Mouse (Mus musculus) heart, embryonic 12.5 days (tissue): ENCODE measurements at regions not wholly inside any gene's neighbourhood (a gene's known extent, or its start where the extent isn't known, plus 50 kb on each side); places are given as distances from the start of the nearest gene placed in this dataset.
A peak's percentile ranks its signal among the peaks of the same experiment; 100 is the strongest.
"Not testable (repeated sequence)": the region's sequence is repeated elsewhere in the genome, so short reads cannot be mapped to it uniquely, and the experiment has no call there.

Experiments used
- ATAC-seq: fragments of 200-750 bp; cut with Nextera tagmentation; 2 replicates; pipeline ENCODE4 v1.8.0; 2017; ENCODE audit warnings: moderate TSS enrichment, moderate library complexity; ENCODE audit not compliant: insufficient number of reproducible peaks, low FRiP score
- H3K27ac ChIP-seq: fragments of 300-500 bp; sonication (generic); 2 replicates; pipeline ENCODE4 v1.5.1; 2016; ENCODE audit warnings: mild to moderate bottlenecking, moderate library complexity; ENCODE audit not compliant: poor library complexity, severe bottlenecking
- H3K27me3 ChIP-seq: fragments of 300-500 bp; sonication (generic); replicated peaks from 2 replicates; pipeline ENCODE4 v1.6.1; 2016; ENCODE audit warnings: mild to moderate bottlenecking, moderate library complexity
- H3K36me3 ChIP-seq: fragments of 300-500 bp; sonication (generic); 2 replicates; pipeline ENCODE4 v1.6.1; 2016; ENCODE audit warnings: mild to moderate bottlenecking, moderate library complexity
- H3K4me1 ChIP-seq: fragments of 300-500 bp; sonication (generic); replicated peaks from 2 replicates; pipeline ENCODE4 v1.6.1; 2016; ENCODE audit warnings: mild to moderate bottlenecking
- H3K4me2 ChIP-seq: fragments of 300-500 bp; sonication (generic); 2 replicates; pipeline ENCODE4 v1.6.1; 2016; ENCODE audit warnings: mild to moderate bottlenecking, moderate library complexity
- H3K4me3 ChIP-seq: fragments of 300-500 bp; sonication (generic); 2 replicates; pipeline ENCODE4 v1.5.1; 2016; ENCODE audit warnings: mild to moderate bottlenecking
- H3K9ac ChIP-seq: fragments of 300-500 bp; sonication (generic); 2 replicates; pipeline ENCODE4 v1.6.1; 2016; ENCODE audit warnings: mild to moderate bottlenecking, moderate library complexity
- H3K9me3 ChIP-seq: fragments of 300-500 bp; sonication (generic); replicated peaks from 2 replicates; pipeline ENCODE4 v1.6.1; 2016; ENCODE audit warnings: mild to moderate bottlenecking, moderate library complexity
- WGBS: fragments of 180-500 bp; shearing (Covaris S2); methylation state at CpG from one replicate; pipeline ENCODE4 v1.1.7; 2016; 5-methylcytosine and 5-hydroxymethylcytosine counted together

DNA sequence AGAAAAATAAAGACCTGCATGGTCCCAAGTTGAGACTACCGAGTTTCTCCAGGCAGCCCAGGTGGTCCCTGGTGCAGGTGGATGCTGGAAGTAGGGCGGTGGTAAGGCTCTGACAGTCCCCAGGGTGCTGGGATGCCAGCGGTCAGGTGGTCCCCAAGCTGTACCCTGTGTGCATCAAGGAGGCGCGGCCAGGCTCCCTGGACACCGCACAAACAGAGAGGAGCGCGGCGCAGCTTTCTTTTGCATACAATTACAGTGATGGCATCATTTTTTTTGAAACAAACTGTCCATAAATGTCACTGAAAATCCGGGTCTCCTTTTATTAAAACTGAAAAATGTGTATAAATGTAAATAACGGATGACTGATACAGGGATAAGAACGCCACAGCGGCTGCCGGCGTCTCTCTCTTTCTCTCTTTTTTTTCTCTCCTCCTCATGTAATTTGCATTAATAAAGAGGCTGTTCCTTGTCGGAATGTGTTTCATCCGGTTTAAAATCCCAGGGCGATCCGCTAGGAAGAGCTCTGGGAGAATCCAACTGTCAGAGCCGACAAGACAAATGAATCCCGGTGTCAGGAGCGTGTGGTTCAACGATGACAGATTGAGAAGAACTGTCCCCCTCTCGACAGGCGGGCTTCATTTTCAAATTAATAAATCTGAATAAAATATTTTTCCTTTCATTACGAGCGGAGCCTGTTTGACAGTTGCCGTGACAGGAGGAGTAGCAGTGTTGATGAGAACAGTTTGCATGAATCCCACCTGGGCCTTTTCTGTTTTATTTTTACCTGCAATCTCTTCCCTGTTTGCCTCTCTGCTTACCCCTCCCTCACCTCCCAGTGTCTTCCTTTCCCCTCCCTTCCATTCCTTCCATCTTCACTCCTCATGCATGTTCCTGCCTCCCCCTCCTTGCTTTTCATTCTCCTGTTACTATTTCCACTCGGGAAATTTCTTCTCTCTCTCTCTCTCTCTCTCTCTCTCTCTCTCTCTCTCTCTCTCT lies 244.6 kb upstream of the Pbx1 start:
- no peak for ATAC-seq
- 0 out of 2 replicates have a peak, but pooled peaks cover 4% of the 10 kb centered on the region for H3K27me3 ChIP-seq
- no peaks in the 10 kb centered on the region for H3K4me1 ChIP-seq
- WGBS = 59% methylated on average over 29 of the region's 29 CpGs
- no peak overlapping the region for H3K27ac ChIP-seq
- no peak overlapping the region for H3K4me3 ChIP-seq
- no peaks in the 10 kb centered on the region for H3K36me3 ChIP-seq
- no peak overlapping the region for H3K9ac ChIP-seq
- H3K4me2 ChIP-seq = peak overlapping the region; percentile 22; the same call in 1 of the 2 replicates
- H3K9me3 ChIP-seq = no peaks in the 10 kb centered on the region

DNA sequence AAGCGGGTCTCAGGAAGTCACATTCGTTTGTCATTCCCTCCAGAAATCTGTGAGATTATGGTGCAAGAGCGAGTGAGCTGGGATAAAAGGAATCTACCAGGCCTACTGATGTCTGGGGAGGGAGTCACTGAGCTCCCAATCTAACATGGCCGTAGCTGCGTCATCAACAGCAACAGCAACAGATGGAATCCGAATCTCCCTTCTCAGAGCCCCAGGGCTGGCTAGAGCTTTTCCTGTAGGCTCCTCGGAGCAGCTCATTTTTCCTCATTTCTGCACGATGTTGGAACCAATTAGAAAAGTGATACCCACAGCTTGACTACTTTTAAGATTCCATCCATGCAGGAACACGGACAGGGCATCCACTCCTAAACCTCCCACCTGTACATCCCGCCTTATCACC lies 243.7 kb upstream of the Pbx1 start:
- Histone ChIP-seq H3K4me1 (no peaks in the 10 kb centered on the region), H3K9me3 (no peaks in the 10 kb centered on the region), H3K27me3 (0 out of 2 replicates have a peak, but pooled peaks cover 4% of the 10 kb centered on the region), H3K4me3 (no peak overlapping the region), H3K4me2 (no peak overlapping the region), H3K9ac (no peak overlapping the region), H3K36me3 (no peaks in the 10 kb centered on the region), H3K27ac (no peak overlapping the region)
- 59% methylated on average over 10 of the region's 10 CpGs for WGBS
- ATAC-seq = no peak

DNA sequence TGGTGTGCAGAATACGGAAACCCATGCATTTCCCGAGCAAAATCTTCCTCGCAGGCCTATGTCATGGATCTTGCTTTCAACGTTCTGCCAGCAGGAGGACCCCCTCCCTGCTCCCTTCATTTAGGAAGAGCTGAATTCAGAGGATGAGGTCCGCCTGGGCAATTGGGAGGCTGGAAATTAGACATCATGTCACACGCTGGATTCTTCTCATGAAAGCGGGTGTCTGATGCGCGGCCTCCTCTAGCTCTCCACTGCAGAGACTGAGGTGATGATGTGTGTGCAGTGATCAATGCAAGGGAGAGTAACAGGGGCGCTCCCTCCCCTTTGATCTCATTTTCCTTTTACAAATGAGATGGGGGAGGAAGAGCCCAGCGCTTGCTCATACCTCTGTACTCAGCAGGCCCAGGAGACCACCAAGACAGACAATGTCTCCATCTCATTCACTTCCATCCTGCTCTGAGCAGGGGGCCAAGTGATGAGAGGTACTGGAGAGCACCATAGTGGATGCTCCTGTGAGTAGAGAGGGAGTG lies 230.8 kb upstream of the Pbx1 start:
- Histone ChIP-seq H3K36me3 (no peaks in the 10 kb centered on the region), H3K9ac (no peak overlapping the region), H3K4me2 (0 out of 2 replicates have a peak overlapping the region, but pooled peaks have one; percentile 4), H3K27me3 (no peaks in the 10 kb centered on the region), H3K9me3 (no peaks in the 10 kb centered on the region), H3K4me3 (no peak overlapping the region), H3K27ac (no peak overlapping the region), H3K4me1 (peaks cover 7% of the 10 kb centered on the region; the same call in 1 of the 2 replicates)
- ATAC-seq = no peak
- WGBS = 37% methylated on average over 11 of the region's 11 CpGs

DNA sequence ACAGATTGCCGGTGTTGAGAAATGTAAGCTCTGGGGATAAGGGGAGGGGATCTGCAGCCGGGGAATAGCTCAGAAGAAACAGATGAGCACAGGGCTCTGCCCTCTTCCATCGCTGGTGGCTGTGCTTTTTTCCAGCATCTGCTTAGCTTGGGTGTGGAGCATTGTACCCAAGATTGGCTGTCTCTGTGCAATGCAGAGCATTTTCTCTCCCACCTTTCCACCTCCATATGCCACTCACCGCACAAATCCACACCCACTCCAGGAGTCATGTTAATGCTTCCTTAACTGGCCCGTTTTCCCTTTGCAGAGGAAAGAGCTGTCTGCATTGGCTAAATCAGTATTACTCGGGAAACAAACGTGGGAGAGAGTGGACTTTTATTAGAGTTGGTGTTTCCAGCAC lies 228.9 kb upstream of the Pbx1 start:
- H3K4me1 ChIP-seq = peaks cover 7% of the 10 kb centered on the region; the same call in 1 of the 2 replicates
- no peaks in the 10 kb centered on the region for H3K9me3 ChIP-seq
- no peaks in the 10 kb centered on the region for H3K27me3 ChIP-seq
- H3K27ac ChIP-seq = no peak overlapping the region
- H3K9ac ChIP-seq = no peak overlapping the region
- H3K4me3 ChIP-seq = no peak overlapping the region
- WGBS = 65% methylated on average over 7 of the region's 7 CpGs
- no peak overlapping the region for H3K4me2 ChIP-seq
- no peaks in the 10 kb centered on the region for H3K36me3 ChIP-seq
- ATAC-seq = no peak

DNA sequence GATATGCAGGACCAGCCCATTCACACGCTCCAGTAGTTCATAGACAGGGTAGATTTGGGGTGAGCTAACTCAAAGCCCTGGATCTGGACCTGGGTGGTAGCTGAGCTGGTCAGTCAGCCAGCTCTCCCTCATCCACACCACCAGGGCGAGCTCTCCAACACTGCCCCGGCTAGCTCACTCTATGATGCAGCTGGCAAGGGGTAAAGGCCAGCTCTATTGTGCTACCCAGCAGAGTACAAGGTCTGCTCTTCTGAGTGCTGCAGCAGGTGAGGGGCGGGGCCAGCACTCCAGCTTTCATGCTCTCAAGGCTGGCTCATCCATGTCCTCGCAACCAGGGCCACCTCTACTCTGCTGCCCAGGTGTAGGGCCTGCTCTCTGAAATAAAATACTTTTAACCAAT lies 227.5 kb upstream of the Pbx1 start:
- H3K36me3 ChIP-seq = no peaks in the 10 kb centered on the region
- no peak overlapping the region for H3K4me2 ChIP-seq
- H3K4me3 ChIP-seq = no peak overlapping the region
- peaks cover 11% of the 10 kb centered on the region; the same call in 1 of the 2 replicates for H3K4me1 ChIP-seq
- H3K9me3 ChIP-seq = no peaks in the 10 kb centered on the region
- no peak overlapping the region for H3K9ac ChIP-seq
- no peaks in the 10 kb centered on the region for H3K27me3 ChIP-seq
- no peak overlapping the region for H3K27ac ChIP-seq
- WGBS = 74% methylated on average over 5 of the region's 5 CpGs
- ATAC-seq = no peak

DNA sequence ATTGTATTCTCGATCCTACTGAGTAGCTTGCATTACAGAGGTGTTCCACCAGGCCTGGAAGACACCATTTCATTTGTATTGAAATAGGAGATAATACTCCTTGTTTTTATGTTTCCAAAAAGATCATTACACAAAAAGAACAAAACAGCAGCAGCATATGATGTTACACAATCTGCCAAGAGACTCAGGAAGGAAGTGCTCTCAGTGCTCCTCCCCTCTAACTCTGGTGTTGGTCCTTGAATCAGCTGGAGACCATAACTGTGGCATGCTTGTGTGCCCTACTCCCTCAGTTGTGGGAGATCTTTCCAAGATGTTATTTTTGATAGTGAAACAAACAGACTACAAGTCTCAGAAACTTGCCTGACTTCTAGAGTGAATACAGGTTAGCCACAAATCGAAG lies 200.8 kb upstream of the Pbx1 start:
- ATAC-seq = no peak
- Histone ChIP-seq H3K27me3 (no peaks in the 10 kb centered on the region), H3K4me1 (no peaks in the 10 kb centered on the region), H3K36me3 (no peaks in the 10 kb centered on the region), H3K4me2 (no peak overlapping the region), H3K27ac (no peak overlapping the region), H3K9ac (no peak overlapping the region), H3K4me3 (no peak overlapping the region), H3K9me3 (no peaks in the 10 kb centered on the region)
- WGBS = 83% methylated on average over 2 of the region's 2 CpGs

DNA sequence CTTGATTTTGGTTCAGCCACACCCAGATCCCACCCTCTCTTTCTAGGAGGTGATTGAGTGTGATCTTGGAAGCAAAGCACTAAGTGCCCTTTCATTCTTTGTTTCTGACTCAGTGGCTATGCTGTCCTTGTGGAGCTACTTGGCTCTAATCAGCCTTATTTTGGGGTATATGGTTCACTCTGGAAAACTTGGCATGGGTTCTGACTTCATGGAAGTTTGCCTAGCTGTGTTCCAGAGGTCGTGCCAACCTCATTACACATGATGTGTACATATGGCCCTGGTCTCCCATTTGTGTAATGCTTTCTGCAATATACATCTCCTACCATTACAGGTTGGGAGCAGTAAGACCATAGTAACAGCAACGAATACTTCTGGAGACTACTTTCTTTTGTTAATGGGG lies 199.9 kb upstream of the Pbx1 start:
- WGBS = 72% methylated on average over 2 of the region's 2 CpGs
- no peak for ATAC-seq
- Histone ChIP-seq H3K9ac (no peak overlapping the region), H3K4me3 (no peak overlapping the region), H3K9me3 (no peaks in the 10 kb centered on the region), H3K27ac (no peak overlapping the region), H3K4me2 (no peak overlapping the region), H3K4me1 (no peaks in the 10 kb centered on the region), H3K36me3 (no peaks in the 10 kb centered on the region), H3K27me3 (no peaks in the 10 kb centered on the region)

DNA sequence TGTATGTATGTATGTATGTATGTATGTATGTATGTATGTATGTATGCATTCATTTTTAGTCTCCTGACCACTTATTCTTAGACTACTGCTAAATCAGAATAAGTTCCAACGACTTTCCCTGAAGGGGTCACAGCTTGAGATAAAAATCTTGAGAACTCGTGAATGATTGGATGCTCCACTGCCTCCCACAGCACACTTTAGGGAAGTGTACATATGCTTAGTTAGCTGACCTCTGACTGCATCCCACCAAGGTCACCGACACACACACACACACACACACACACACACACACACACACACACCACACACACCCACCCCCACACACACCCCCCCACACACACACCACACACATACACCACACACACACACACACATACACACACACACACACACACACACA lies 169.9 kb upstream of the Pbx1 start:
- H3K9me3 ChIP-seq, H3K4me3 ChIP-seq, ATAC-seq, H3K9ac ChIP-seq, H3K27me3 ChIP-seq, H3K4me2 ChIP-seq, H3K36me3 ChIP-seq, H3K27ac ChIP-seq: not testable (repeated sequence)
- H3K4me1 ChIP-seq = peaks cover 20% of the 10 kb centered on the region
- 64% methylated on average over 3 of the region's 3 CpGs for WGBS

DNA sequence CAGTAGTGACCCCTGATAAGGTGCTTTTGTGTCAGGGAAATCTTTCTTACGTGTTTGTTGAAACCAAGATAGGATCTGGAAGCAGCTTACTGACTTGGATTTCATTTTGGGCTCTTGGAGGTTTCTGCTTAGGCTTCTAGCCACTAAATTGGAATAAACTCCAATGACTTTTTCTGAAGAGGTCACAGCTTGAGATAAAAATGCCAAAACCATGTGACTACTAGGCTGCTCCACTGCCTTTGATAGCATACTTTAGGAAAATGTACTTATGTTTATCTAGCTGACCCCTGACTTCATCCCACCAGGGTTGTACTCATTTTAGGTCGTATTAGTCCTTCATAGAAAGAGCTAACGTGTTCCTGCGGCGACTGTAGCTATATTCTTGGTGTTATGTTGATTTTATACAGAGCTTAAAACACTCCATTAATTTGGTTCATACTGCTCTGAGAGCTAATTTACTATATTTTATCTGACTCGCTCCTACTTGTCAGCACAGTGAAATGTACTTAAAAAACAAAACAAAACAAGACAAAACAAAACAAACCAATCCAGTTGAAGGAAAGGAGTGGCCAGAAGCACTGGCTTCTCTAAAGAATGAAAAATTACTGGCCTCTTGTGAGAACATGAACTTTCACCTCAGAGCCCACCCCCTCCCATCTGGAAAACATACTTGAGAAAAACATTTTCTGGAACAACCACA lies 168.5 kb upstream of the Pbx1 start:
- 0 out of 2 replicates have a peak, but pooled peaks cover 6% of the 10 kb centered on the region for H3K27me3 ChIP-seq
- H3K4me1 ChIP-seq = peaks cover 20% of the 10 kb centered on the region
- ATAC-seq = no peak
- H3K9me3 ChIP-seq = no peaks in the 10 kb centered on the region
- no peak overlapping the region for H3K4me2 ChIP-seq
- no peak overlapping the region for H3K4me3 ChIP-seq
- no peak overlapping the region for H3K9ac ChIP-seq
- H3K27ac ChIP-seq = no peak overlapping the region
- H3K36me3 ChIP-seq = no peaks in the 10 kb centered on the region
- WGBS = 67% methylated on average over 6 of the region's 6 CpGs

DNA sequence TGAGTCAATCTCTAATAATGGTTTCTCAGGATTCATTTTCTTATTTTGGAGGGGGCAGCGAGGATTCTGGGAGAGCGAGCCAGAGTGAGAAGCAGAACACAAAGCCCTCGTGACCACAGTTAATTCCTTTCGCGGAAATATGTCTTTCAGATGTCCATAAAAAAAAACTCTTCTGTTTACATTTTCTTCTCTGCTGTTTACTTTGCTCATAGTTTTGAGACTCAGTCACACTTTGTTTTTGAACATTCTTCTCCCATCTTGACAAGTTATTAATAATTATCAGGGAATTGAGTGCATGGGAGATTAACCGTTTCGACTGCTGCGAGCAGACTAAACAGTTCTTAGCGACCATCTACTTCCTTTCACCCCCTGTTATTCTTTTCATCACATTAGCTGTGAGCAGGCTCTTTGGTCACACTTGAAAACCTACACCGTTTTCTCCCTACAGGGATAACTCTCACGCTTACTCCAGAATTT lies 166.2 kb upstream of the Pbx1 start:
- Histone ChIP-seq H3K27ac (no peak overlapping the region), H3K4me1 (peaks cover 20% of the 10 kb centered on the region), H3K36me3 (no peaks in the 10 kb centered on the region), H3K9me3 (no peaks in the 10 kb centered on the region), H3K9ac (no peak overlapping the region), H3K4me3 (no peak overlapping the region), H3K27me3 (0 out of 2 replicates have a peak, but pooled peaks cover 12% of the 10 kb centered on the region), H3K4me2 (peak overlapping the region; percentile 39)
- 42% methylated on average over 11 of the region's 11 CpGs for WGBS
- no peak for ATAC-seq

DNA sequence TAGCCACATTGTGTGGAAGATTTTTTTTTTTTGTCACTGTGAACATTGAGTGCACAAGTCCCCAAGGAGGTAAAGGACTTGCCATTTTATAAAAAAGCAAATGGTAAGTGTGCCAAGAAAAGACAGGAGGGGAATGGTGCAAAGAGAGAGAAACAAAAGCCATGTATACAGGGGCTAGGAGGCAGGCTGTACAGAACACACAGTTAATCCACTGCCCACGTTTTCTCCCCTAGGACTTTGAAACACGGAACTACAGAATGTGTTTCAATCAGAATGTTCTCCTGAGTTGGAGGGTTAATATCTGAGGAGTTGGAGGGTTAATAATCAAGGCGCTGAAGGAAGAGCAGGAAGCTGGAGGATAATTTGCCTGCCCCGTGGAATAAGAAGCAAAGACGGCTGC lies 165.4 kb upstream of the Pbx1 start:
- 44% methylated on average over 5 of the region's 5 CpGs for WGBS
- Histone ChIP-seq H3K27me3 (0 out of 2 replicates have a peak, but pooled peaks cover 12% of the 10 kb centered on the region), H3K4me1 (peaks cover 20% of the 10 kb centered on the region), H3K9ac (no peak overlapping the region), H3K27ac (no peak overlapping the region), H3K4me3 (no peak overlapping the region), H3K4me2 (no peak overlapping the region), H3K36me3 (no peaks in the 10 kb centered on the region), H3K9me3 (no peaks in the 10 kb centered on the region)
- no peak for ATAC-seq
